Mouse (Mus musculus) leukemia stem cell, adult 10-12 weeks (primary cell): ENCODE measurements around the gene Ccl21b. TPM values are rescaled to one million over a fixed set of nuclear protein-coding genes. Genes with fewer than 3 reads are reported as not detected.

Experiments used
- polyA plus RNA-seq: library from polyadenylated mRNA; stranded (reverse); fragments of >175 nt; gene quantifications from 2 replicates; pipeline ENCODE4 v1.2.3, GENCODE M21; 2012; ENCODE audit warnings: low replicate concordance

Ccl21b gene
- polyA plus RNA-seq, result not detected in 2 replicates

DNA sequence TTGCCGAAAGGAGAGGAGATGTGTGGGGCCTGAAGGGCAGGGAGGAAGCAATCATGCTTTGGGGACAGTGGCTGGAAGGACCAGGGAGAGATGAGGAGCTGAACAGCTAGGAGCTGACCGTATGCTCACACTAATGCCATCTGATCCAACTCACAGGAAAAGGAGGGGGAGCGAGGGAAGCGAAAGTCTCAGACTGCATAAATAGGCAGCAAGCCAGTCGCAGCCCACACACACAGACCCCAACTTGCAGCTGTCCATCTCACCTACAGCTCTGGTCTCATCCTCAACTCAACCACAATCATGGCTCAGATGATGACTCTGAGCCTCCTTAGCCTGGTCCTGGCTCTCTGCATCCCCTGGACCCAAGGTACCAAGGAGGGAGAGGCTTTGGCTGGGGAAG lies at the start of gene Ccl21b:
TSS of gene Ccl21b (plus strand) at position 301 of the 400 bp plus-strand sequence.

GRCm38 (mm10) chr4:42240339-42240738 lies 15.2 kb upstream of the Ccl21b start, which contains the start of gene Gm10600:
Gm10600 (plus strand) TSS chr4:42240639.

DNA sequence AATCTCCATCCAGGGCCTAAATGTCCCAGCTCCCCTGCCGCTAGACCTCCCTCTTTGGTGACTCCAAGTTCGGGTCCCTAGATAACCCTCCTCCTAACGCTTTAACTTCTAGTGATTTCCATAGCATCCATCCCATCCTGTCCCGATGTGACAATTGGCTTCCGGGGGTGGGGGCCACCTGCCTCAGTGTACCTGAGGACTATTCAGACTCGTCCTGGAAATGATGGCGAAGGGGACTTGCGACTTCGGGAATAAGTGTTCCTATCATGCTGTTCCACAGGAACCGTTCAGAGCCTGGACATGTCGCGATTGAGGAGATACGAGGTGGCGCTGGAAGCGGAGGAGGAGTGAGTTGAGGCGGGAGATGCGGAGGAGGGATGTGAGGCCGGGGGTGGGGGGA lies 38.4 kb downstream of the Ccl21b start, which contains the start of gene Gm21953:
TSS of gene Gm21953 (plus strand) at position 301 of the 400 bp plus-strand sequence.

Other genes starting within 250 kb of the Ccl21b start
- not detected in 2 replicates for gene Gm21093, start 221.0 kb upstream of the Ccl21b start, polyA plus RNA-seq
- not detected in 2 replicates for gene Gm3893, start 164.6 kb upstream of the Ccl21b start, polyA plus RNA-seq
- not detected in 2 replicates for gene Gm13304, start 140.9 kb upstream of the Ccl21b start, polyA plus RNA-seq
- gene Gm13306, start 102.3 kb upstream of the Ccl21b start, polyA plus RNA-seq, result not detected in 2 replicates
- gene Gm13305, start 87.2 kb upstream of the Ccl21b start, polyA plus RNA-seq, result 0.09 TPM in 1 of 2 replicates, not detected in the other
- gene Gm10600, start 15.1 kb upstream of the Ccl21b start, polyA plus RNA-seq, result not detected in 2 replicates
- gene Gm21953, start 38.5 kb downstream of the Ccl21b start, polyA plus RNA-seq, result not detected in 2 replicates
- gene Fam205a3, start 62.6 kb downstream of the Ccl21b start, polyA plus RNA-seq, result not detected in 2 replicates
- not detected in 2 replicates for gene Gm21586, start 183.6 kb downstream of the Ccl21b start, polyA plus RNA-seq
- not detected in 2 replicates for gene Gm2163, start 211.0 kb downstream of the Ccl21b start, polyA plus RNA-seq